ENCODE assay signal across 31 mouse cellular contexts in the genomic region with DNA sequence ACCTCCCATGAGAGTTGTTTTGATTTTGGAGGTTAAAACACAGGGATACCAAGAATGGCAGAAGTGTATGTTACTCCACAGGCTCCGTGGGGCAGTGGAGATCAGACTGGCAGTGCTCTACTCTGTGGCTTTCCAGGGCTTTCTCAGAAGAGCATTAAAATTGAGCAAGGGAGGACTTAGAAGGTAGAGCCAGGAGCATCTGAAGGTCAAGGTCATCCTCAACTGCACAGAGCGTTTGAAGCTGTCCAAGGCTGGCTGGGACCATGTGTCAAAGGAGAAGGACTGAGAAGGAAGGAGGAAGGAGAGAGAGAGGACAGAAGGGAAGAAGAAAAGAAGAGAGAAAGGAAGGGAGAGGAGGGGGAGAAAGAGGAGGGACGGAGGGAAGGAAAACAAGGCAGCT. TPM values are rescaled to one million over a fixed set of nuclear protein-coding genes. Genes with fewer than 3 reads are reported as not detected.
A peak's percentile ranks its signal among the peaks of the same experiment; 100 is the strongest.
DNase-seq lines count a peak whose midpoint lies in the region; ATAC-seq and TF ChIP-seq lines count a peak whose summit lies in the region.
"Had no signal": no experiment of that assay in that cellular context is flagged by ENCODE, and none has a peak within 500 bp of the region (broad histone marks: within the 10 kb centered on the region; RNA-seq: fewer than 3 reads in every experiment).

No protein-coding gene starts in this region.

- peak; percentile 32 for DNase-seq in adrenal gland, postnatal 14 days
- DNase-seq in adrenal gland, postnatal 10 days, result no peak
- peak; percentile 25 for DNase-seq in liver, adult 2 months (ENCODE audit: extremely low read depth, low read depth, low spot score)
- DNase-seq in liver, postnatal 0 days, result no peak
- peak; percentile 73 for DNase-seq in midbrain, embryonic 11.5 days (ENCODE audit: low spot score, missing footprints)
- DNase-seq: cerebellum, adult 11 months; cerebellum, adult 2 months; cerebellum, adult 9-11 months; cerebellum, postnatal 25 days; forebrain, postnatal 0 days; gastrocnemius, postnatal 10 days; gastrocnemius, postnatal 36 days; heart, adult 2 months; heart, postnatal 14 days; heart, postnatal 4 days had no signal

- H3K79me2 ChIP-seq in liver, adult 2 months (ENCODE audit: control insufficient read depth, insufficient read depth, low read length), result no peaks in the 10 kb centered on the region

- H3K27me3 ChIP-seq in liver, adult 2 months (ENCODE audit: control insufficient read depth, insufficient read depth, low read length), result no peaks in the 10 kb centered on the region
- H3K27me3 ChIP-seq in liver, postnatal 0 days (ENCODE audit: insufficient read depth, low read length), result no peaks in the 10 kb centered on the region
- H3K27me3 ChIP-seq in midbrain, embryonic 11.5 days (ENCODE audit: control insufficient read depth, insufficient read depth, low read length), result no peaks in the 10 kb centered on the region
- no peaks in the 10 kb centered on the region for H3K27me3 ChIP-seq in midbrain, embryonic 16.5 days (ENCODE audit: control insufficient read depth, insufficient read depth, low read depth, low read length)
- H3K27me3 ChIP-seq: embryonic facial prominence, embryonic 12.5 days; embryonic facial prominence, embryonic 15.5 days; heart, embryonic 13.5 days had no signal

- H3K4me3 ChIP-seq in liver, adult 2 months (ENCODE audit: insufficient read depth, low read depth, low read length), result no peak overlapping the region
- H3K4me3 ChIP-seq in liver, postnatal 0 days (ENCODE audit: low read depth, low read length), result no peak overlapping the region
- no peak overlapping the region for H3K4me3 ChIP-seq in midbrain, embryonic 11.5 days (ENCODE audit: low read depth, low read length)
- no peak overlapping the region for H3K4me3 ChIP-seq in midbrain, embryonic 16.5 days (ENCODE audit: low read depth, low read length)
- H3K4me3 ChIP-seq: embryonic facial prominence, embryonic 12.5 days; embryonic facial prominence, embryonic 15.5 days; heart, adult 2 months; heart, embryonic 10.5 days; heart, embryonic 13.5 days had no signal

- H3K9ac ChIP-seq in liver, adult 2 months (ENCODE audit: low read depth, low read length), result no peak overlapping the region
- no peak overlapping the region for H3K9ac ChIP-seq in liver, postnatal 0 days (replicated peaks)
- H3K9ac ChIP-seq in midbrain, embryonic 11.5 days (ENCODE audit: low read length), result no peak overlapping the region
- no peak overlapping the region for H3K9ac ChIP-seq in midbrain, embryonic 16.5 days (ENCODE audit: low read depth, low read length)
- H3K9ac ChIP-seq: embryonic facial prominence, embryonic 12.5 days; embryonic facial prominence, embryonic 15.5 days; forebrain, postnatal 0 days; heart, embryonic 13.5 days; hindbrain, embryonic 14.5 days had no signal

- peaks cover 16% of the 10 kb centered on the region for H3K4me1 ChIP-seq in liver, adult 2 months (ENCODE audit: control insufficient read depth, insufficient read depth, low read length)
- H3K4me1 ChIP-seq in liver, postnatal 0 days (ENCODE audit: insufficient read depth), result peaks cover 4% of the 10 kb centered on the region; the same call in 1 of the 2 replicates
- peaks cover 4% of the 10 kb centered on the region; the same call in 1 of the 2 replicates for H3K4me1 ChIP-seq in midbrain, embryonic 11.5 days (ENCODE audit: control insufficient read depth, insufficient read depth, low read length)
- peaks cover 6% of the 10 kb centered on the region for H3K4me1 ChIP-seq in midbrain, embryonic 16.5 days (ENCODE audit: control insufficient read depth, insufficient read depth, low read length)

- no peaks in the 10 kb centered on the region for H3K36me3 ChIP-seq in liver, adult 2 months (ENCODE audit: control insufficient read depth, insufficient read depth, low read length)
- no peaks in the 10 kb centered on the region for H3K36me3 ChIP-seq in liver, postnatal 0 days (replicated peaks; ENCODE audit: insufficient read depth, low read length)
- H3K36me3 ChIP-seq in midbrain, embryonic 11.5 days (ENCODE audit: control insufficient read depth, insufficient read depth, low read length), result no peaks in the 10 kb centered on the region
- no peaks in the 10 kb centered on the region for H3K36me3 ChIP-seq in midbrain, embryonic 16.5 days (ENCODE audit: control insufficient read depth, insufficient read depth, low read length)
- H3K36me3 ChIP-seq: embryonic facial prominence, embryonic 12.5 days; embryonic facial prominence, embryonic 15.5 days; heart, embryonic 10.5 days; heart, embryonic 13.5 days had no signal

- H3K27ac ChIP-seq in liver, adult 2 months (replicated peaks; ENCODE audit: insufficient read depth, low read depth, low read length), result no peak overlapping the region
- H3K27ac ChIP-seq in liver, postnatal 0 days (ENCODE audit: low read depth), result no peak overlapping the region
- no peak overlapping the region for H3K27ac ChIP-seq in midbrain, embryonic 11.5 days (ENCODE audit: low read depth, low read length)
- no peak overlapping the region for H3K27ac ChIP-seq in midbrain, embryonic 16.5 days (ENCODE audit: low read length)
- H3K27ac ChIP-seq: embryonic facial prominence, embryonic 12.5 days; embryonic facial prominence, embryonic 15.5 days; heart, adult 2 months; heart, embryonic 10.5 days; heart, embryonic 13.5 days; hindbrain, embryonic 14.5 days; hindbrain, postnatal 0 days had no signal

- WGBS in liver, adult 2 months, result 35% methylated on average over 3 of the region's 3 CpGs
- WGBS in liver, postnatal 0 days (ENCODE audit: insufficient replicate concordance), result 43% methylated on average over 3 of the region's 3 CpGs
- 72% methylated on average over 3 of the region's 3 CpGs for WGBS in midbrain, embryonic 11.5 days
- WGBS in midbrain, embryonic 16.5 days, result 75% methylated on average over 3 of the region's 3 CpGs

- TF ChIP-seq CTCF in liver, adult 2 months (IDR thresholded peaks at IDR 0.05; ENCODE audit: low read depth, low read length), result no peak
- TF ChIP-seq CTCF in liver, postnatal 0 days (IDR thresholded peaks at IDR 0.05; ENCODE audit: low read depth), result no peak

- H3K4me2 ChIP-seq in liver, postnatal 0 days (ENCODE audit: low read depth, low read length), result no peak overlapping the region
- H3K4me2 ChIP-seq in midbrain, embryonic 11.5 days, result no peak overlapping the region
- H3K4me2 ChIP-seq in midbrain, embryonic 16.5 days (ENCODE audit: low read length), result no peak overlapping the region
- H3K4me2 ChIP-seq: embryonic facial prominence, embryonic 12.5 days; embryonic facial prominence, embryonic 15.5 days; heart, embryonic 13.5 days; hindbrain, embryonic 14.5 days had no signal

- no peak for ATAC-seq in liver, postnatal 0 days
- ATAC-seq in midbrain, embryonic 11.5 days (ENCODE audit: low FRiP score), result no peak
- no peak for ATAC-seq in midbrain, embryonic 16.5 days
- ATAC-seq: CD4-positive, CD25-positive, alpha-beta regulatory T cell, adult 4 months; forebrain, embryonic 14.5 days; hindbrain, postnatal 0 days; inflammation-experienced regulatory T-cells, adult 6 months; intestine, embryonic 16.5 days had no signal

- TF ChIP-seq POLR2A in liver, adult 2 months (IDR thresholded peaks at IDR 0.05; ENCODE audit: extremely low read depth, insufficient read depth, low read length), result no peak

- H3K9me3 ChIP-seq in liver, postnatal 0 days (ENCODE audit: low read length), result no peaks in the 10 kb centered on the region
- no peaks in the 10 kb centered on the region for H3K9me3 ChIP-seq in midbrain, embryonic 11.5 days (ENCODE audit: control insufficient read depth, low read length)
- H3K9me3 ChIP-seq in midbrain, embryonic 16.5 days (replicated peaks; ENCODE audit: control insufficient read depth, low read length, poor library complexity, severe bottlenecking), result no peaks in the 10 kb centered on the region
- H3K9me3 ChIP-seq: embryonic facial prominence, embryonic 12.5 days; embryonic facial prominence, embryonic 15.5 days had no signal

- no peak for TF ChIP-seq EP300 in liver, postnatal 0 days (IDR thresholded peaks at IDR 0.05; ENCODE audit: low read depth)

RNA-seq across cellular contexts. Expression of a gene that starts 3.8 kb away (rescaled TPM):
- 135 and 224 TPM in 2 replicates for total RNA-seq in adrenal gland, postnatal 14 days (2021)
- 100 to 1,000 TPM in 1 of 2 experiments, 10 to 100 TPM in 1; 76.2 to 163 TPM for total RNA-seq in adrenal gland, postnatal 10 days (2021)
- 85.8 and 118 TPM in 2 replicates for total RNA-seq in liver, adult 2 months (2014; rRNA removed)
- polyA plus RNA-seq in liver, adult 2 months (2012; rRNA removed), result 11.9 and 19.8 TPM in 2 replicates
- polyA plus RNA-seq in liver, postnatal 0 days (2015; fragmentation: Nextera tagmentation; extraction: Ambion mirVana), result 4.6 and 14.3 TPM in 2 replicates
- polyA plus RNA-seq in midbrain, embryonic 11.5 days (2014; fragmentation: Nextera tagmentation; extraction: Ambion mirVana), result 10.5 and 11.4 TPM in 2 replicates
- polyA plus RNA-seq in midbrain, embryonic 16.5 days (2015; fragmentation: Nextera tagmentation; extraction: Ambion mirVana), result 21.7 and 22.4 TPM in 2 replicates

RNA-seq across cellular contexts. Expression of a gene that starts 38.6 kb away (rescaled TPM):
- not detected in 2 replicates for total RNA-seq in adrenal gland, postnatal 14 days (2021)
- total RNA-seq in adrenal gland, postnatal 10 days (2021), result under 1 TPM in 1 of 2 experiments, not detected in 1; 0.60 TPM
- total RNA-seq in liver, adult 2 months (2014; rRNA removed), result not detected in 2 replicates
- polyA plus RNA-seq in liver, adult 2 months (2012; rRNA removed), result not detected in 2 replicates
- polyA plus RNA-seq in liver, postnatal 0 days (2015; fragmentation: Nextera tagmentation; extraction: Ambion mirVana), result not detected in 2 replicates
- not detected in 2 replicates for polyA plus RNA-seq in midbrain, embryonic 11.5 days (2014; fragmentation: Nextera tagmentation; extraction: Ambion mirVana)
- 3.5 and 5.4 TPM in 2 replicates for polyA plus RNA-seq in midbrain, embryonic 16.5 days (2015; fragmentation: Nextera tagmentation; extraction: Ambion mirVana)
- total RNA-seq: common myeloid progenitor, adult 5-6 weeks; granulocyte monocyte progenitor cell, adult 5-6 weeks; MEL had no signal
- polyA plus RNA-seq: C2C12; CD4-positive, CD25-positive, alpha-beta regulatory T cell, adult 4 months; embryonic facial prominence, embryonic 15.5 days; forebrain, embryonic 11.5 days; heart, embryonic 10.5 days; heart, embryonic 13.5 days; inflammation-experienced regulatory T-cells, adult 6 months; intestine, embryonic 16.5 days had no signal

Comparison
In these comparisons a context has a peak if more than half of its experiments do, and no peak if none do; other contexts are left out.
1. DNase-seq: peak in adrenal gland, postnatal 14 days (single experiment), liver, adult 2 months (single experiment) and midbrain, embryonic 11.5 days (single experiment); none in adrenal gland, postnatal 10 days (single experiment) and liver, postnatal 0 days (single experiment).